Mouse (Mus musculus) left cerebral cortex, postnatal 14 days (tissue): ENCODE data around the gene Arhgap6. TPM values are rescaled to one million over a fixed set of nuclear protein-coding genes. Genes with fewer than 3 reads are reported as not detected.

Source experiments
- DNase-seq, 2 experiments: peaks; one replicate each; pipeline ENCODE4 v3.0.0; 2021 to 2022; ENCODE audit warnings: low spot score in 2 of 2, mixed read lengths in 1 of 2
- intact Hi-C: fragments of 180-260 bp; cut with DNase I; formaldehyde crosslinking; loops from one replicate; pipeline ENCODE4 v1.15.1; 2025
- long read RNA-seq, 2 experiments: library from polyadenylated mRNA; stranded (forward); transcript quantifications; one replicate each; pipeline ENCODE4 v2.0.0; 2021
- total RNA-seq, 2 experiments: library from RNA; stranded (reverse); gene quantifications; 2 replicates each; pipeline ENCODE4 v1.2.3; 2021

The Arhgap6 gene
- 1 to 10 TPM; 5.1 to 6.6 TPM for total RNA-seq
- long read RNA-seq, experiment 1, partial matches to known transcripts, result 2 of 4 reads
- long read RNA-seq, experiment 1, other reads (novel, unspliced or antisense), result 2 of 4 reads
- long read RNA-seq, experiment 2, full-length matches to known transcripts, result 2 of 5 reads
- long read RNA-seq, experiment 2, partial matches to known transcripts, result 3 of 5 reads
- long read RNA-seq, experiment 2, other reads (novel, unspliced or antisense), result 0 of 5 reads

GRCm38 (mm10) chrX:168794974-168795858 lies at the start of gene Arhgap6:
Gene Arhgap6, plus strand, starts transcription at chrX:168795099.
- intact Hi-C loops, result no loop called here

GRCm38 (mm10) chrX:168747011-168747410 lies 47.9 kb upstream of the Arhgap6 start:
- intact Hi-C loops, result no loop called here
- DNase-seq, result no peak

More at GRCm38 (mm10) chrX:168794974-168795858, at the start of gene Arhgap6:
- DNase-seq, result no peak

GRCm38 (mm10) chrX:168795859-168796848 lies 1.3 kb downstream of the Arhgap6 start:
- no peak for DNase-seq
- intact Hi-C loops, result no loop called here

GRCm38 (mm10) chrX:168804677-168805076 lies 9.8 kb downstream of the Arhgap6 start:
- intact Hi-C loops, result no loop called here

GRCm38 (mm10) chrX:168810513-168811265 lies 15.8 kb downstream of the Arhgap6 start:
- no peak for DNase-seq
- intact Hi-C loops, result no loop called here

More at GRCm38 (mm10) chrX:168804677-168805076, 9.8 kb downstream of the Arhgap6 start:
- no peak for DNase-seq

- intact Hi-C loops, result no loop called here
- no peak for DNase-seq
These were observed 24.0 kb downstream of the Arhgap6 start for GRCm38 (mm10) chrX:168818858-168819257.

GRCm38 (mm10) chrX:168824166-168824565 lies 29.3 kb downstream of the Arhgap6 start:
- intact Hi-C loops, result no loop called here
- DNase-seq, result no peak

GRCm38 (mm10) chrX:168832343-168832742 lies 37.4 kb downstream of the Arhgap6 start:
- intact Hi-C loops, result no loop called here
- DNase-seq, result no peak

- DNase-seq, result no peak
- intact Hi-C loops, result no loop called here
These were observed 53.2 kb downstream of the Arhgap6 start for GRCm38 (mm10) chrX:168848062-168848461.

- DNase-seq, result no peak
- intact Hi-C loops, result no loop called here
These were observed 79.8 kb downstream of the Arhgap6 start for GRCm38 (mm10) chrX:168874688-168875087.

- DNase-seq, result no peak
- intact Hi-C loops, result no loop called here
These were observed 108.7 kb downstream of the Arhgap6 start for GRCm38 (mm10) chrX:168903557-168903956.

- DNase-seq, result no peak
- intact Hi-C loops, result no loop called here
These were observed 109.2 kb downstream of the Arhgap6 start for GRCm38 (mm10) chrX:168904086-168904485.

GRCm38 (mm10) chrX:168907586-168907985 lies 112.7 kb downstream of the Arhgap6 start:
- intact Hi-C loops, result no loop called here
- DNase-seq, result no peak

GRCm38 (mm10) chrX:168913519-168913918 lies 118.6 kb downstream of the Arhgap6 start:
- DNase-seq, result no peak
- intact Hi-C loops, result no loop called here

- intact Hi-C loops, result no loop called here
- no peak for DNase-seq
These were observed 126.0 kb downstream of the Arhgap6 start for GRCm38 (mm10) chrX:168920942-168921341.

- intact Hi-C loops, result loop anchor here (10.0 kb wide), 2 partner anchors 152 to 1658 kb away; no protein-coding TSS in a partner anchor
These were observed 137.5 kb downstream of the Arhgap6 start for GRCm38 (mm10) chrX:168932420-168932819.

GRCm38 (mm10) chrX:168935447-168935846 lies 140.5 kb downstream of the Arhgap6 start:
- intact Hi-C loops, result loop anchor here (2.0 to 10.0 kb wide), 5 partner anchors 149 to 1661 kb away; no protein-coding TSS in a partner anchor
- DNase-seq, result peak; percentile 40 to 55

More at GRCm38 (mm10) chrX:168932420-168932819, 137.5 kb downstream of the Arhgap6 start:
- no peak for DNase-seq

- intact Hi-C loops, result loop anchor here (5.0 to 10.0 kb wide), 4 partner anchors 147 to 1663 kb away; no protein-coding TSS in a partner anchor
- peak in 1 of 2 experiments; percentile 17 for DNase-seq
These were observed 143.0 kb downstream of the Arhgap6 start for GRCm38 (mm10) chrX:168937941-168938340.
